Mouse (Mus musculus): Measurements from ENCODE around the gene Nfkbib. TPM values are rescaled to one million over a fixed set of nuclear protein-coding genes. Genes with fewer than 3 reads are reported as not detected.
A peak's percentile ranks its signal among the peaks of the same experiment; 100 is the strongest.

Nfkbib gene
- polyA plus RNA-seq, 1 experiment from 2014 or later = 45.6 TPM

DNA sequence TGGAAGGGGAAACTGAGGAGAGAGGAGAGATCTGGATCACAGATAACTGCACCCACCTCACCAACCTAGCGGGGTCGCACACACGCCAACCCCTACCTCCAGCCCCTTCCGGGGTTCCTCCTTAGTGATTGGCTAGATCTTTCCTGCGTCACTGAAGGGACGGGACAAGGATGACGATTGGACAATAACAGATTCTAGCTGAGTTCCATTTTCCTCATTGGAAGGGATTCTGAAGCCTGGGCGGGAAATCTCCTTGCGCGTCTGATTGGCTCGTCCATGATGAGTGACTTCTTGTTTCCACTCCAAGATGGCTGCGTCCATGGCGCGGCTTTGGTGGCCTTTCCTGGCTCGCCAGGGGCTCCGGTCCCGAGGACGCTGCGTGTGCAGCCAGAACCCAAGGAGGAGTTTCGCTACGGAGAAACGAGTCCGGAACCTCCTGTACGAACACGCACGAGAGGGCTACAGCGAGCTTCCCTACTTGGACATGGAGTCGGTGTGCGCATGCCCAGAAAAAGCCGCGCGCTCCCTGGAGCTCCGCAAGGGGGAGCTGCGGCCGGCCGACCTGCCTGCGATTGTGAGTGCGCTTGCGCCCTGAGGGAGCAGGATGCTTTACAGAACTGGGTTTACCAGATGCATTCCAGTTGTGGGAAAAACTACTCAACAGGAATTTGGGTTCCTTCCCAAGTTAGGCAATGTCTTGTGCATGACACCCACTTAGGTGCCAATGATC is 25.4 kb downstream of the Nfkbib start, which contains the start of the genes Mrps12 and Sars2:
TSS of gene Mrps12 (minus strand) at position 112 of the 730 bp plus-strand sequence.
TSS of gene Sars2 (plus strand) at position 284 of the 730 bp plus-strand sequence.
- Histone ChIP-seq H3K4me3 (ENCODE audit: low read depth, low read length) (peak within 1 kb of the TSS; percentile 58), H3K9me3 (ENCODE audit: control insufficient read depth, low read length) (no peaks in the 10 kb centered on the region), H3K9ac (ENCODE audit: low read length) (peak within 1 kb of the TSS; percentile 71), H3K4me1 (replicated peaks; ENCODE audit: control insufficient read depth, insufficient read depth, low read length) (no peaks in the 10 kb centered on the region; the same call in 1 of the 2 replicates), H3K27ac (ENCODE audit: low read depth, low read length) (no peak within 1 kb of the TSS), H3K27me3 (ENCODE audit: control insufficient read depth, insufficient read depth, low read length) (no peaks in the 10 kb centered on the region), H3K36me3 (ENCODE audit: control insufficient read depth, insufficient read depth, low read length) (no peaks in the 10 kb centered on the region; the same call in 1 of the 2 replicates), H3K4me2 (ENCODE audit: low read depth, low read length, severe bottlenecking) (peak within 1 kb of the TSS; percentile 60)
- under 1% methylated on average over 39 of the region's 39 CpGs for WGBS
- DNase-seq (ENCODE audit: low spot score) (peak; percentile 96), ATAC-seq (replicated peaks; ENCODE audit: low FRiP score) (peak; percentile 99)

DNA sequence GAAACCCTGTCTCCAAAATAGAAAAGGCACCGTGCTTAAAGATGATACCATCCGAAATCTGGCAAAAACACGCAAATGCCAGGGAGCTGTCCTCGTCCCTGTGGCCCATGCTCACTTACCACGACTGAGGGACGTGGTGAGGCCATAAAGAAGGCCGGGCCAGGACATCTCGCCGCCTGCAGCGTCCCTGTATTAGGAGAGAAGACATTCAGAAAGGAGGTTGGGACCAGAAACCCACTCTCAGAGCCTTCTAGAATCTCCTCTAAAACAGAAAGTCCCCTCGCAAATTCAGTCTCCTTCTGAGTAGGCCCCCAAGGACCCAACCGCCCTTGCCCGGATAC is 26.0 kb downstream of the Nfkbib start:
- H3K4me2 ChIP-seq (ENCODE audit: low read depth, low read length, severe bottlenecking) = peak overlapping the region; percentile 60
- DNase-seq (ENCODE audit: low spot score) (peak; percentile 57), ATAC-seq (replicated peaks; ENCODE audit: low FRiP score) (peak; percentile 24)
- no peaks in the 10 kb centered on the region; the same call in 1 of the 2 replicates for H3K4me1 ChIP-seq (replicated peaks; ENCODE audit: control insufficient read depth, insufficient read depth, low read length)
- peak overlapping the region; percentile 71 for H3K9ac ChIP-seq (ENCODE audit: low read length)
- H3K27ac ChIP-seq (ENCODE audit: low read depth, low read length) = no peak overlapping the region
- H3K36me3 ChIP-seq (ENCODE audit: control insufficient read depth, insufficient read depth, low read length) = no peaks in the 10 kb centered on the region; the same call in 1 of the 2 replicates
- 2% methylated on average over 13 of the region's 13 CpGs for WGBS
- H3K4me3 ChIP-seq (ENCODE audit: low read depth, low read length) = peak overlapping the region; percentile 58
- no peaks in the 10 kb centered on the region for H3K27me3 ChIP-seq (ENCODE audit: control insufficient read depth, insufficient read depth, low read length)
- no peaks in the 10 kb centered on the region for H3K9me3 ChIP-seq (ENCODE audit: control insufficient read depth, low read length)

DNA sequence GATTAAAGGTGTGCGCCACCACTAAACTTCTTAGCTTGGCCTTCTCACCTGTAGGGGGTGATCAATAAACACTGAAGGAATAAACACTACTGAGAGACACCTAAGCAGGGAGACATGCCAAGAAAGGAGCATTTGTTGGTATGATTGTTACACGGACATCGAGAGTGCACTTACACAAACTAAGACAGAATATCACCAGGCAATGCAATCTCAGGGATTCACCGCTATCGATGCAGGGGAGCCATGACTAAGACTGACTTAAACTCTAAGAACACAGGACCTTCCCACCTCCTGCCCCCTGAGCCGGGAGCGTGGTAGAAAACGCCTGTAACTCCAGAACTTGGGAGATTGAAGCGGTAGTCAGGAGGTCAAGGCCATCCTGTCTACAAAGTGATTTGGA is 26.4 kb downstream of the Nfkbib start:
- no peaks in the 10 kb centered on the region; the same call in 1 of the 2 replicates for H3K36me3 ChIP-seq (ENCODE audit: control insufficient read depth, insufficient read depth, low read length)
- 47% methylated on average over 9 of the region's 9 CpGs for WGBS
- no peak overlapping the region for H3K27ac ChIP-seq (ENCODE audit: low read depth, low read length)
- H3K4me2 ChIP-seq (ENCODE audit: low read depth, low read length, severe bottlenecking) = peak overlapping the region; percentile 60
- H3K27me3 ChIP-seq (ENCODE audit: control insufficient read depth, insufficient read depth, low read length) = no peaks in the 10 kb centered on the region
- no peaks in the 10 kb centered on the region; the same call in 1 of the 2 replicates for H3K4me1 ChIP-seq (replicated peaks; ENCODE audit: control insufficient read depth, insufficient read depth, low read length)
- H3K4me3 ChIP-seq (ENCODE audit: low read depth, low read length) = peak overlapping the region; percentile 58
- DNase-seq (ENCODE audit: low spot score) (no peak), ATAC-seq (replicated peaks; ENCODE audit: low FRiP score) (no peak)
- H3K9ac ChIP-seq (ENCODE audit: low read length) = peak overlapping the region; percentile 71
- no peaks in the 10 kb centered on the region for H3K9me3 ChIP-seq (ENCODE audit: control insufficient read depth, low read length)

DNA sequence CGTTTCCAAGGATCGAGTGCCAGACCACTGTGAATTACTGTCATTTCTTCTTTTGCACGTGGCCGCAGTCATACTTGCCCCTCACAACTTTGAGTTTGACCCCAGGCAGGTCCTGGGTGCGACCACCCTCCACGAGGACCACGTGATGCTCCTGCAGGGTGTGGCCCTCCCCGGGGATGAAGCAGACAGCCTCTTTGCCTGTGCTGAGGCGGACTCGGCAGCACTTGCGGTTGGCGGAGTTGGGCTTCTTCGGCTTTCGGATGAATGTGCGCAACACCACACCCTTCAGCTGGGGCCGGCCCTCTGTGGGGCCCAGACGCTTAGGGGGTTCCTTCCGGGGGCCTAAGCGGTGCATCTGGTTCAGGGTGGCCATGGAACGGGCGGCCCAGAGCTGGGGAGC is 27.5 kb downstream of the Nfkbib start:
- Histone ChIP-seq H3K36me3 (ENCODE audit: control insufficient read depth, insufficient read depth, low read length) (no peaks in the 10 kb centered on the region), H3K9ac (ENCODE audit: low read length) (no peak overlapping the region), H3K4me2 (ENCODE audit: low read depth, low read length, severe bottlenecking) (no peak overlapping the region), H3K4me1 (replicated peaks; ENCODE audit: control insufficient read depth, insufficient read depth, low read length) (no peaks in the 10 kb centered on the region; the same call in 1 of the 2 replicates), H3K4me3 (ENCODE audit: low read depth, low read length) (no peak overlapping the region), H3K9me3 (ENCODE audit: control insufficient read depth, low read length) (no peaks in the 10 kb centered on the region), H3K27me3 (ENCODE audit: control insufficient read depth, insufficient read depth, low read length) (no peaks in the 10 kb centered on the region), H3K27ac (ENCODE audit: low read depth, low read length) (no peak overlapping the region)
- ATAC-seq (replicated peaks; ENCODE audit: low FRiP score) (no peak), DNase-seq (ENCODE audit: low spot score) (no peak)
- 96% methylated on average over 21 of the region's 21 CpGs for WGBS

DNA sequence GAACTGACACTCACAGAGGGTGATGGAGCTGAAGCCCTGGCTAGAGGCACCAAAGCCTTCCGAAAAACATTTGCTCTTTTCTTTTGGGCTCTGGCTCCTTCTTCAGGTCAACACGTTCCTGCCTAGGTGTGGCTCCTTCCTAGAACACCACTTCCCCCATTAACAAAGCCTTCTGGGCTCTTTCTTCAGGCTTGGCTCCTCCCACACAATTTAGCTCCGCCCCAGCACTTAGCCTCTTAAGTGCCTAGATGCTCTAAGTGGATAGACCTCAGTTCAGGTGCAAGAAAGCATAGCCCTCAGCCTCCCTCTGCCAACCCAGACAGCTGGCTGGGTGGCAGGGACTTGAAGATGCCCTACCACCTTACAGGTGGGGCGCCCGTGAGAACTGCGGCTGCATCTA is 31.6 kb downstream of the Nfkbib start:
- Histone ChIP-seq H3K4me2 (ENCODE audit: low read depth, low read length, severe bottlenecking) (no peak overlapping the region), H3K4me3 (ENCODE audit: low read depth, low read length) (no peak overlapping the region), H3K36me3 (ENCODE audit: control insufficient read depth, insufficient read depth, low read length) (no peaks in the 10 kb centered on the region), H3K9me3 (ENCODE audit: control insufficient read depth, low read length) (no peaks in the 10 kb centered on the region; the same call in 1 of the 2 replicates), H3K27me3 (ENCODE audit: control insufficient read depth, insufficient read depth, low read length) (peaks cover 2% of the 10 kb centered on the region; the same call in 1 of the 2 replicates), H3K27ac (ENCODE audit: low read depth, low read length) (no peak overlapping the region), H3K4me1 (replicated peaks; ENCODE audit: control insufficient read depth, insufficient read depth, low read length) (peaks cover 7% of the 10 kb centered on the region), H3K9ac (ENCODE audit: low read length) (no peak overlapping the region)
- ATAC-seq (replicated peaks; ENCODE audit: low FRiP score) (no peak), DNase-seq (ENCODE audit: low spot score) (no peak)
- WGBS = 79% methylated on average over 6 of the region's 6 CpGs

DNA sequence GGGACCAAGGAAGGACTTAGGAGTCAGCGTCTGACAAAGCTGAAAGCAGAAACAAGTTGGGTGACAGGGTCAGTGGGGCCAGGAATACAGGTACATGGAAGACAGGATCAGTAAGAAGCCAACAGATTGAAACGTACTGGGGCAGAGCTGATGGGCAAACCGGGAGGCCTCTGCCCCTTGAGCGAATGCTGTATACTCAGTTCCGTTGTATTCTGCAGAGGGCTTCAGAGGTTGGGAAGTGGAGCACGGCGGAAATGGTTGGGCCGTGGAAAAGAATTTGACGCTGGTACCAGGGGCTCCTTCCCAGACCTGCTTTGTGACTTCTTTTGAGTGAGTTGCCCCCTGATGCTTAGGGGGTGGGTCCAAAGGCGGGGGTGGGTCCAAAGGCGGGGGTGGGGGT is 34.1 kb downstream of the Nfkbib start:
- H3K27ac ChIP-seq (ENCODE audit: low read depth, low read length) = no peak overlapping the region

DNA sequence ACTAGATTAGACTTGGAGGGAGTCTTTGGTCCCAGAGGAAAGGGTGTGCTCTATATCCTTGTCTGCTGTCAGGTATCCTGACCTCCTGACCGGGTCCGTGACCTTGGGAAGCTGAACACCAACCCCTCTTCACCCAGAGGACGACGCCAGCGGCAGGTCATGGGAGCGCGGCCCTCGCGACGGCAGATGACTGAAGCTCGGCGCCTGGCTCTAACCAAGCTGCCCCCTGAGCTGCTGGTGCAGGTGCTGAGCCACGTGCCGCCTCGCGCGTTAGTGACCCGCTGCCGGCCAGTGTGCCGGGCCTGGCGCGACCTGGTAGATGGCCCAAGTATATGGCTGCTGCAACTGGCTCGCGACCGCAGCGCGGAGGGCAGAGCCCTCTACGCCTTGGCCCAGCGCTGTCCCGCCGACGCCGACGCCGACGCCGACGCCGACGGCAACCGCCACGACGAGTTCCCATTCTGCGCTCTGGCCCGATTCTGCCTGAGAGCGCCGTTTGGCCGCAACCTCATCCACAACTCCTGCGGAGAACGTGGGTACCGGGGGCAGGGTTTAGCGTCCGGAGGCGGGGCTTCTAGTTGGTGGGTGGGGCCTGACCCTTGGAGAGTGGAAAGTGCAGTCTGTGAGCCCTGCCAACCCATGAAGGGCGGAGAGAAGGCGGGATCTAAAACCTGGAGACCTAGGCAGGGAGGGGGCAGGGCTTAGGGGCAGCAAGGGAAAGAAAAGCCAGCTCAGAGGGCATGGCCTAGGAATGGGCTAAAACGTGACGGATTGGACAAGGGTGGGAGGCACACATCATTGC is 34.8 kb downstream of the Nfkbib start:
- no peaks in the 10 kb centered on the region; the same call in 1 of the 2 replicates for H3K9me3 ChIP-seq (ENCODE audit: control insufficient read depth, low read length)
- peaks cover 2% of the 10 kb centered on the region; the same call in 1 of the 2 replicates for H3K27me3 ChIP-seq (ENCODE audit: control insufficient read depth, insufficient read depth, low read length)
- peak overlapping the region; percentile 44 for H3K4me3 ChIP-seq (ENCODE audit: low read depth, low read length)
- ATAC-seq (replicated peaks; ENCODE audit: low FRiP score) (peak; percentile 83), DNase-seq (ENCODE audit: low spot score) (peak; percentile 89)
- H3K9ac ChIP-seq (ENCODE audit: low read length) = peak overlapping the region; percentile 56
- H3K27ac ChIP-seq (ENCODE audit: low read depth, low read length) = no peak overlapping the region
- H3K4me1 ChIP-seq (replicated peaks; ENCODE audit: control insufficient read depth, insufficient read depth, low read length) = peaks cover 7% of the 10 kb centered on the region
- peak overlapping the region; percentile 70 for H3K4me2 ChIP-seq (ENCODE audit: low read depth, low read length, severe bottlenecking)
- no peaks in the 10 kb centered on the region for H3K36me3 ChIP-seq (ENCODE audit: control insufficient read depth, insufficient read depth, low read length)
- 3% methylated on average over 58 of the region's 58 CpGs for WGBS

More for the DNA sequence above, 34.1 kb downstream of the Nfkbib start:
- H3K27me3 ChIP-seq (ENCODE audit: control insufficient read depth, insufficient read depth, low read length) = peaks cover 2% of the 10 kb centered on the region; the same call in 1 of the 2 replicates
- H3K36me3 ChIP-seq (ENCODE audit: control insufficient read depth, insufficient read depth, low read length) = no peaks in the 10 kb centered on the region
- peak overlapping the region; percentile 29; the same call in 1 of the 2 replicates for H3K9ac ChIP-seq (ENCODE audit: low read length)
- H3K4me1 ChIP-seq (replicated peaks; ENCODE audit: control insufficient read depth, insufficient read depth, low read length) = peaks cover 7% of the 10 kb centered on the region
- H3K9me3 ChIP-seq (ENCODE audit: control insufficient read depth, low read length) = no peaks in the 10 kb centered on the region; the same call in 1 of the 2 replicates
- 11% methylated on average over 11 of the region's 11 CpGs for WGBS
- 0 out of 2 replicates have a peak, but pooled peaks have one; percentile 47 for ATAC-seq (replicated peaks; ENCODE audit: low FRiP score)
- H3K4me3 ChIP-seq (ENCODE audit: low read depth, low read length) = peak overlapping the region; percentile 44
- H3K4me2 ChIP-seq (ENCODE audit: low read depth, low read length, severe bottlenecking) = peak overlapping the region; percentile 70
- DNase-seq (ENCODE audit: low spot score) = no peak

DNA sequence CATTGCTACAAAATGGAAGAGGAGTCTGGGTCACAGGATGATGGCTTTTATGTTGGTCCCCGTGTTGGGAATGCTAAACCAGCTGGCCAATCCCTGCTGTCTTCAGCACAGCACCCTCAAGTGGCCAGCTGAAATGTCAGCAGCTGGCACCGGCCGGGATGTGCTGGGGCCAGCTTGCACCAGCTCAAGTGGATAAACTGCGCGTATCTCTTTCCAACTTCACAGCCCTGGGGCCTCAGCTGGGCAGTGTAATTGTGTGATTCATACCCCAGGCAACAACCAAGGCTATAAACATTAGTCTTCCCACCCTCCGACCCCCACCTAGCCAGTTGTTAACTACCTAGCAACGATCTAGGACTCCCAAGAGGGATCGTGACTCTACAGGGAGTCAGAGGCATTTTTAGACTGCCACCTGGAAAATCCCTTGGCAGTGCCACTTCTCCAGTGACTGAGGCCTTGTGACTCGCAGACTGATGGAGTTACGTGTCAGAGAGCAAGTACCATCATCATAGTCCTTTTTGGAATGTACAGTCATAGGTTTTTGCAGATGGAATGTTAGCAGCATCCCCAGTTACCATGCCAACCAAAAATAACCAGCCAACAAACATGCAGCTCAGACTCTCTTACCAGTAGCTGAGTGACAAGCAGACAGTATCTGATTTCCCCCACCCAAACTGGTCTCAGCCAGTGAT is 39.5 kb downstream of the Nfkbib start:
- H3K4me1 ChIP-seq (replicated peaks; ENCODE audit: control insufficient read depth, insufficient read depth, low read length) = peaks cover 5% of the 10 kb centered on the region; the same call in 1 of the 2 replicates
- no peaks in the 10 kb centered on the region for H3K36me3 ChIP-seq (ENCODE audit: control insufficient read depth, insufficient read depth, low read length)
- H3K9ac ChIP-seq (ENCODE audit: low read length) = no peak overlapping the region
- no peak overlapping the region for H3K27ac ChIP-seq (ENCODE audit: low read depth, low read length)
- no peaks in the 10 kb centered on the region; the same call in 1 of the 2 replicates for H3K9me3 ChIP-seq (ENCODE audit: control insufficient read depth, low read length)
- 66% methylated on average over 10 of the region's 10 CpGs for WGBS
- H3K27me3 ChIP-seq (ENCODE audit: control insufficient read depth, insufficient read depth, low read length) = peaks cover 2% of the 10 kb centered on the region; the same call in 1 of the 2 replicates
- ATAC-seq (replicated peaks; ENCODE audit: low FRiP score) = no peak
- H3K4me3 ChIP-seq (ENCODE audit: low read depth, low read length) = no peak overlapping the region
- no peak for DNase-seq (ENCODE audit: low spot score)
- H3K4me2 ChIP-seq (ENCODE audit: low read depth, low read length, severe bottlenecking) = no peak overlapping the region
